Mouse (Mus musculus) stomach, postnatal 0 days (tissue): ENCODE results near the gene Bean1. TPM values are rescaled to one million over a fixed set of nuclear protein-coding genes. Genes with fewer than 3 reads are reported as not detected.
"Not testable (repeated sequence)": the region's sequence is repeated elsewhere in the genome, so short reads cannot be mapped to it uniquely, and the experiment has no call there.

ENCODE experiments used
- ATAC-seq: fragments of 200-750 bp; cut with Nextera tagmentation; 2 replicates; pipeline ENCODE4 v1.8.0; 2017; ENCODE audit not compliant: low FRiP score, low TSS enrichment
- DNase-seq: peaks from one replicate; pipeline ENCODE4 v3.0.0-alpha.2; 2016; ENCODE audit warnings: low spot score
- H3K27ac ChIP-seq: fragments of 300-500 bp; sonication (generic); replicated peaks from 2 replicates; pipeline ENCODE4 v1.5.1; 2014; ENCODE audit warnings: mild to moderate bottlenecking, control low read depth
- H3K27me3 ChIP-seq: fragments of 300-500 bp; sonication (generic); 2 replicates; pipeline ENCODE4 v1.6.1; 2014; ENCODE audit warnings: low read length; ENCODE audit not compliant: control insufficient read depth, insufficient read depth
- H3K36me3 ChIP-seq: fragments of 300-500 bp; sonication (generic); 2 replicates; pipeline ENCODE4 v1.6.1; 2014; ENCODE audit warnings: low read length, mixed read lengths; ENCODE audit not compliant: control insufficient read depth, insufficient read depth
- H3K4me1 ChIP-seq: fragments of 300-500 bp; sonication (generic); replicated peaks from 2 replicates; pipeline ENCODE4 v1.6.1; 2014; ENCODE audit warnings: antibody characterized with exemption; ENCODE audit not compliant: control insufficient read depth, insufficient read depth
- H3K4me2 ChIP-seq: fragments of 300-500 bp; sonication (generic); replicated peaks from 2 replicates; pipeline ENCODE4 v1.6.1; 2014; ENCODE audit warnings: low read depth, mild to moderate bottlenecking, control low read depth, moderate library complexity
- H3K4me3 ChIP-seq: fragments of 300-500 bp; sonication (generic); 2 replicates; pipeline ENCODE4 v1.5.1; 2014; ENCODE audit warnings: low read depth, low read length, control low read depth
- H3K9ac ChIP-seq: fragments of 300-500 bp; sonication (generic); 2 replicates; pipeline ENCODE4 v1.6.1; 2014; ENCODE audit warnings: mild to moderate bottlenecking, low read length, control low read depth, mixed read lengths
- H3K9me3 ChIP-seq: fragments of 300-500 bp; sonication (generic); 2 replicates; pipeline ENCODE4 v1.6.1; 2016; ENCODE audit warnings: low read length; ENCODE audit not compliant: control insufficient read depth
- CTCF ChIP-seq: IDR thresholded peaks from 2 replicates; pipeline ENCODE4 v1.5.1; 2016; ENCODE audit warnings: antibody characterized with exemption, low read depth, mild to moderate bottlenecking, moderate library complexity
- EP300 ChIP-seq: optimal IDR thresholded peaks from 2 replicates; pipeline ENCODE3; 2016; ENCODE audit warnings: antibody characterized with exemption
- WGBS: fragments of 180-500 bp; shearing (Covaris S2); extraction: QIAGEN DNeasy Blood & Tissue Kit; methylation state at CpG from one replicate; pipeline ENCODE4 v1.1.7; 2014; 5-methylcytosine and 5-hydroxymethylcytosine counted together
- polyA plus RNA-seq: library from polyadenylated mRNA; unstranded; fragments of >200 nt; fragmentation: Nextera tagmentation; extraction: Ambion mirVana; gene quantifications from 2 replicates; pipeline ENCODE4 v1.2.1, GENCODE M21; 2015

Gene Bean1
- polyA plus RNA-seq, 1 experiment from 2014 or later, result 0.81 TPM

- TF ChIP-seq CTCF (no peak), EP300 (no peak)
- Histone ChIP-seq H3K27me3 (no peaks in the 10 kb centered on the region), H3K9ac (peak within 1 kb of the TSS; percentile 86), H3K36me3 (no peaks in the 10 kb centered on the region; the same call in 1 of the 2 replicates), H3K4me1 (peaks cover 6% of the 10 kb centered on the region), H3K27ac (peak within 1 kb of the TSS; percentile 74), H3K9me3 (no peaks in the 10 kb centered on the region), H3K4me3 (peak within 1 kb of the TSS; percentile 88), H3K4me2 (peak within 1 kb of the TSS; percentile 89)
- DNase-seq (peak; percentile 93), ATAC-seq (peak; percentile 88)
- under 1% methylated on average over 28 of the region's 28 CpGs for WGBS
Measured at GRCm38 (mm10) chr8:104248276-104248675, 78.0 kb downstream of the Bean1 start, which contains the start of gene Tk2. TSS of gene Tk2 (minus strand) at chr8:104248558.

- H3K27me3 ChIP-seq, result no peaks in the 10 kb centered on the region
- TF ChIP-seq CTCF (no peak), EP300 (no peak)
- no peaks in the 10 kb centered on the region for H3K9me3 ChIP-seq
- no peak for ATAC-seq
- no peak for DNase-seq
- H3K4me1 ChIP-seq, result peaks cover 6% of the 10 kb centered on the region
- WGBS, result 84% methylated on average over 7 of the region's 7 CpGs
- no peaks in the 10 kb centered on the region; the same call in 1 of the 2 replicates for H3K36me3 ChIP-seq
- H3K4me2 ChIP-seq, result no peak overlapping the region
- H3K4me3 ChIP-seq, result no peak overlapping the region
- no peak overlapping the region for H3K27ac ChIP-seq
- no peak overlapping the region for H3K9ac ChIP-seq
Measured at GRCm38 (mm10) chr8:104249442-104249996, 79.3 kb downstream of the Bean1 start.

GRCm38 (mm10) chr8:104250439-104251367 lies 80.5 kb downstream of the Bean1 start, which contains the start of gene Cklf:
TSS of gene Cklf (plus strand) at chr8:104250861.
- DNase-seq (peak; percentile 92), ATAC-seq (peak; percentile 85)
- 4% methylated on average over 41 of the region's 41 CpGs for WGBS
- Histone ChIP-seq H3K4me1 (peaks cover 6% of the 10 kb centered on the region), H3K9ac (peak within 1 kb of the TSS; percentile 61), H3K36me3 (no peaks in the 10 kb centered on the region), H3K27me3 (no peaks in the 10 kb centered on the region), H3K9me3 (no peaks in the 10 kb centered on the region), H3K27ac (peak within 1 kb of the TSS; percentile 74), H3K4me3 (peak within 1 kb of the TSS; percentile 56), H3K4me2 (peak within 1 kb of the TSS; percentile 63)
- TF ChIP-seq CTCF (peak; percentile 56), EP300 (no peak)

- H3K27ac ChIP-seq, result peak overlapping the region; percentile 14; the same call in 1 of the 2 replicates
- TF ChIP-seq EP300 (no peak), CTCF (no peak)
- WGBS, result 0% methylated on average over 7 of the region's 7 CpGs
- H3K36me3 ChIP-seq, result no peaks in the 10 kb centered on the region
- H3K27me3 ChIP-seq, result no peaks in the 10 kb centered on the region
- H3K4me3 ChIP-seq, result peak overlapping the region; percentile 56
- peaks cover 6% of the 10 kb centered on the region for H3K4me1 ChIP-seq
- no peaks in the 10 kb centered on the region for H3K9me3 ChIP-seq
- DNase-seq (peak; percentile 58), ATAC-seq (peak; percentile 19; the same call in 1 of the 2 replicates)
- H3K4me2 ChIP-seq, result peak overlapping the region; percentile 63
- peak overlapping the region; percentile 52 for H3K9ac ChIP-seq
Measured at GRCm38 (mm10) chr8:104251461-104251860, 81.2 kb downstream of the Bean1 start.

- H3K4me1 ChIP-seq, result no peaks in the 10 kb centered on the region
- H3K9me3 ChIP-seq, result no peaks in the 10 kb centered on the region
- no peak for ATAC-seq
- H3K9ac ChIP-seq, result no peak overlapping the region
- WGBS, result 93% methylated on average over 3 of the region's 3 CpGs
- no peak overlapping the region for H3K4me3 ChIP-seq
- no peak overlapping the region for H3K27ac ChIP-seq
- no peaks in the 10 kb centered on the region for H3K27me3 ChIP-seq
- TF ChIP-seq CTCF, result peak; percentile 62
- no peak for TF ChIP-seq EP300
- no peaks in the 10 kb centered on the region for H3K36me3 ChIP-seq
- no peak overlapping the region for H3K4me2 ChIP-seq
- DNase-seq, result peak; percentile 17
Measured at GRCm38 (mm10) chr8:104253016-104253415, 82.8 kb downstream of the Bean1 start.

- H3K4me2 ChIP-seq, H3K4me1 ChIP-seq, H3K36me3 ChIP-seq, DNase-seq, ATAC-seq, H3K9me3 ChIP-seq, H3K4me3 ChIP-seq, H3K27me3 ChIP-seq, H3K9ac ChIP-seq, H3K27ac ChIP-seq: not testable (repeated sequence)
- whole genome bisulfite sequencing, result 90% methylated on average over 5 of the region's 5 CpGs
Measured at GRCm38 (mm10) chr8:104261802-104262201, 91.6 kb downstream of the Bean1 start.

GRCm38 (mm10) chr8:104264271-104264935 lies 94.2 kb downstream of the Bean1 start:
- not testable (repeated sequence) for H3K27me3 ChIP-seq, H3K9me3 ChIP-seq, ATAC-seq, H3K4me2 ChIP-seq, H3K27ac ChIP-seq, H3K36me3 ChIP-seq, DNase-seq, H3K9ac ChIP-seq, H3K4me3 ChIP-seq, H3K4me1 ChIP-seq
- WGBS, result 98% methylated on average over 20 of the region's 22 CpGs
